Mouse (Mus musculus) intestine, embryonic 16.5 days (tissue): ENCODE measurements around the gene Nid2. TPM values are rescaled to one million over a fixed set of nuclear protein-coding genes. Genes with fewer than 3 reads are reported as not detected.

ENCODE experiments used
- ATAC-seq: fragments of 200-750 bp; cut with Nextera tagmentation; 2 replicates; pipeline ENCODE4 v1.8.0; 2017; ENCODE audit warnings: moderate TSS enrichment, moderate library complexity
- H3K27ac ChIP-seq: fragments of 300-500 bp; sonication (generic); 2 replicates; pipeline ENCODE4 v1.5.1; 2014; ENCODE audit warnings: mild to moderate bottlenecking, low read length
- H3K27me3 ChIP-seq: fragments of 300-500 bp; sonication (generic); replicated peaks from 2 replicates; pipeline ENCODE4 v1.6.1; 2014; ENCODE audit warnings: low read length, control low read depth, mixed read lengths; ENCODE audit not compliant: control insufficient read depth, insufficient read depth
- H3K36me3 ChIP-seq: fragments of 300-500 bp; sonication (generic); 2 replicates; pipeline ENCODE4 v1.6.1; 2014; ENCODE audit warnings: low read length, control low read depth; ENCODE audit not compliant: control insufficient read depth, insufficient read depth
- H3K4me1 ChIP-seq: fragments of 300-500 bp; sonication (generic); 2 replicates; pipeline ENCODE4 v1.6.1; 2014; ENCODE audit warnings: low read length, control low read depth, mixed read lengths; ENCODE audit not compliant: control insufficient read depth, insufficient read depth
- H3K4me2 ChIP-seq: fragments of 300-500 bp; sonication (generic); 2 replicates; pipeline ENCODE4 v1.6.1; 2014; ENCODE audit warnings: low read depth, low read length, control low read depth
- H3K4me3 ChIP-seq: fragments of 300-500 bp; sonication (generic); 2 replicates; pipeline ENCODE4 v1.5.1; 2014; ENCODE audit warnings: mild to moderate bottlenecking, low read length
- H3K9ac ChIP-seq: fragments of 300-500 bp; sonication (generic); 2 replicates; pipeline ENCODE4 v1.6.1; 2014; ENCODE audit warnings: low read depth, low read length
- H3K9me3 ChIP-seq: fragments of 300-500 bp; sonication (generic); 2 replicates; pipeline ENCODE4 v1.6.1; 2016; ENCODE audit warnings: low read length, control low read depth; ENCODE audit not compliant: control insufficient read depth
- WGBS: fragments of 180-500 bp; shearing (Covaris S2); extraction: QIAGEN DNeasy Blood & Tissue Kit; methylation state at CpG from one replicate; pipeline ENCODE4 v1.1.7; 2014; 5-methylcytosine and 5-hydroxymethylcytosine counted together
- polyA plus RNA-seq: library from polyadenylated mRNA; unstranded; fragments of >200 nt; fragmentation: Nextera tagmentation; extraction: Ambion mirVana; gene quantifications from 2 replicates; pipeline ENCODE4 v1.2.1, GENCODE M21; 2015

The Nid2 gene
- polyA plus RNA-seq, 1 experiment from 2014 or later: 63.8 TPM

- H3K9me3 ChIP-seq: no peaks in the 10 kb centered on the region
- no peak for ATAC-seq
- H3K27me3 ChIP-seq: no peaks in the 10 kb centered on the region
- WGBS: 38% methylated on average over 8 of the region's 8 CpGs
- no peak overlapping the region for H3K4me2 ChIP-seq
- H3K4me1 ChIP-seq: no peaks in the 10 kb centered on the region
- H3K9ac ChIP-seq: no peak overlapping the region
- H3K36me3 ChIP-seq: no peaks in the 10 kb centered on the region
- H3K27ac ChIP-seq: no peak overlapping the region
- H3K4me3 ChIP-seq: no peak overlapping the region
Observed at GRCm38 (mm10) chr14:19858808-19859776, 108.0 kb downstream of the Nid2 start.

- no peak overlapping the region for H3K4me3 ChIP-seq
- no peak overlapping the region for H3K9ac ChIP-seq
- no peaks in the 10 kb centered on the region for H3K36me3 ChIP-seq
- H3K27ac ChIP-seq: no peak overlapping the region
- H3K9me3 ChIP-seq: no peaks in the 10 kb centered on the region
- 93% methylated on average over 4 of the region's 4 CpGs for WGBS
- H3K4me1 ChIP-seq: no peaks in the 10 kb centered on the region
- ATAC-seq: no peak
- no peaks in the 10 kb centered on the region for H3K27me3 ChIP-seq
- no peak overlapping the region for H3K4me2 ChIP-seq
Observed at GRCm38 (mm10) chr14:19860281-19860680, 109.2 kb downstream of the Nid2 start.

Other genes starting within 250 kb of the Nid2 start
- not detected in 2 replicates for gene Gm2244, start 201.3 kb upstream of the Nid2 start, polyA plus RNA-seq
- gene Gm2237, start 166.1 kb upstream of the Nid2 start, polyA plus RNA-seq: 1.4 and 1.8 TPM in 2 replicates
- not detected in 2 replicates for gene Gm5458, start 148.7 kb upstream of the Nid2 start, polyA plus RNA-seq
- gene Rtraf, start 72.6 kb downstream of the Nid2 start, polyA plus RNA-seq: 177 and 188 TPM in 2 replicates
- gene Gng2, start 226.4 kb downstream of the Nid2 start, polyA plus RNA-seq: 40.5 and 49.1 TPM in 2 replicates